Mouse (Mus musculus) myocyte (in vitro differentiated cells): Measurements from ENCODE around the gene P2ry6. TPM values are rescaled to one million over a fixed set of nuclear protein-coding genes. Genes with fewer than 3 reads are reported as not detected.

Experiments used
- H3K27me3 ChIP-seq: one replicate; pipeline ENCODE4 v1.6.1; 2011; ENCODE audit not compliant: control insufficient read depth, insufficient read depth, insufficient read length
- H3K36me3 ChIP-seq: one replicate; pipeline ENCODE4 v1.6.1; 2011; ENCODE audit not compliant: control insufficient read depth, insufficient read depth
- H3K4me2 ChIP-seq: one replicate; pipeline ENCODE4 v1.6.1; 2011; ENCODE audit warnings: low read depth, control low read depth
- H3K4me3 ChIP-seq: one replicate; pipeline ENCODE4 v1.5.1; 2011; ENCODE audit warnings: mild to moderate bottlenecking, control low read depth, moderate library complexity
- H3K79me2 ChIP-seq: one replicate; pipeline ENCODE4 v1.6.1; 2011; ENCODE audit not compliant: control insufficient read depth, insufficient read depth
- H3ac ChIP-seq: one replicate; pipeline ENCODE4 v1.6.1; 2011; ENCODE audit not compliant: control insufficient read depth, insufficient read length
- CEBPB ChIP-seq: IDR thresholded peaks from 2 replicates; pipeline ENCODE4 v1.6.1; 2011; ENCODE audit warnings: mild to moderate bottlenecking, moderate library complexity; ENCODE audit not compliant: poor library complexity, insufficient read depth, severe bottlenecking
- E2F4 ChIP-seq: IDR thresholded peaks from one replicate; pipeline ENCODE4 v1.6.1; 2011; ENCODE audit warnings: mild to moderate bottlenecking, control low read depth, moderate library complexity; ENCODE audit not compliant: insufficient read depth
- MAX ChIP-seq: IDR thresholded peaks from one replicate; pipeline ENCODE4 v1.6.1; 2011; ENCODE audit warnings: low read depth, mild to moderate bottlenecking, control low read depth
- MYOD1 ChIP-seq, 3 experiments: IDR thresholded peaks; one replicate each; pipeline ENCODE4 v1.6.1; 2011; ENCODE audit warnings: control low read depth in 2 of 3, low read depth in 2 of 3, mild to moderate bottlenecking in 2 of 3, moderate library complexity in 1 of 3; ENCODE audit not compliant: insufficient read length in 2 of 3, control insufficient read depth in 1 of 3
- MYOG ChIP-seq, 3 experiments: IDR thresholded peaks; one replicate each; pipeline ENCODE4 v1.6.1; 2011; ENCODE audit warnings: control low read depth in 2 of 3, low read depth in 2 of 3, mild to moderate bottlenecking in 2 of 3; ENCODE audit not compliant: insufficient read length in 2 of 3, control insufficient read depth in 1 of 3, insufficient read depth in 1 of 3
- POLR2A ChIP-seq: IDR thresholded peaks from one replicate; pipeline ENCODE4 v1.6.1; 2011; ENCODE audit warnings: low read depth, mild to moderate bottlenecking, control low read depth, moderate library complexity; ENCODE audit not compliant: insufficient read length
- POLR2AphosphoS2 ChIP-seq: IDR thresholded peaks from one replicate; pipeline ENCODE4 v1.6.1; 2011; ENCODE audit warnings: low read depth, control low read depth; ENCODE audit not compliant: insufficient read length
- REST ChIP-seq: IDR thresholded peaks from one replicate; pipeline ENCODE4 v1.6.1; 2011; ENCODE audit warnings: mild to moderate bottlenecking, control low read depth, moderate library complexity; ENCODE audit not compliant: insufficient read depth, insufficient read length
- SRF ChIP-seq: IDR thresholded peaks from one replicate; pipeline ENCODE4 v1.6.1; 2011; ENCODE audit warnings: low read depth; ENCODE audit not compliant: control insufficient read depth, insufficient read length
- TCF12 ChIP-seq: IDR thresholded peaks from one replicate; pipeline ENCODE4 v1.6.1; 2011; ENCODE audit warnings: mild to moderate bottlenecking, control low read depth; ENCODE audit not compliant: poor library complexity, insufficient read depth, severe bottlenecking
- TCF3 ChIP-seq: IDR thresholded peaks from one replicate; pipeline ENCODE4 v1.6.1; 2011; ENCODE audit warnings: low read depth, control low read depth; ENCODE audit not compliant: insufficient read length
- USF1 ChIP-seq: IDR thresholded peaks from one replicate; pipeline ENCODE4 v1.6.1; 2011; ENCODE audit warnings: low read depth, mild to moderate bottlenecking, control low read depth, moderate library complexity
- polyA plus RNA-seq: library from polyadenylated mRNA; unstranded; fragments of >200 nt; fragmentation: generic; extraction: Trizol; gene quantifications from one replicate; pipeline ENCODE4 v1.2.1, GENCODE M21; 2012; ENCODE audit warnings: missing spikeins

P2ry6 gene
- polyA plus RNA-seq, 1 experiment = 0.13 TPM

- Histone ChIP-seq H3K36me3 (no peaks in the 10 kb centered on the region), H3K27me3 (no peaks in the 10 kb centered on the region), H3K79me2 (no peaks in the 10 kb centered on the region), H3K4me3 (no peak overlapping the region), H3K4me2 (no peak overlapping the region), H3ac (no peak overlapping the region)
- no peak for TF ChIP-seq POLR2A
- TF ChIP-seq E2F4 = no peak
Measured at GRCm38 (mm10) chr7:100979175-100979574, 4.7 kb upstream of the P2ry6 start.

GRCm38 (mm10) chr7:100978171-100978570, 3.7 kb upstream of the P2ry6 start:
- Histone ChIP-seq H3K79me2 (no peaks in the 10 kb centered on the region), H3K4me2 (no peak overlapping the region), H3ac (no peak overlapping the region), H3K27me3 (no peaks in the 10 kb centered on the region), H3K4me3 (no peak overlapping the region), H3K36me3 (no peaks in the 10 kb centered on the region)
- no peak for TF ChIP-seq TCF12
- no peak for TF ChIP-seq SRF
- TF ChIP-seq REST = no peak

- no peak overlapping the region for H3ac ChIP-seq
- TF ChIP-seq REST (no peak), POLR2A (no peak), USF1 (no peak), TCF3 (no peak), SRF (no peak), POLR2AphosphoS2 (no peak), MYOG (IDR thresholded peaks at IDR 0.05; ENCODE audit: control insufficient read depth in 1 of 3, insufficient read depth in 1 of 3, insufficient read length in 2 of 3, low read depth in 2 of 3) (no peak), MYOD1 (IDR thresholded peaks at IDR 0.05; ENCODE audit: control insufficient read depth in 1 of 3, insufficient read length in 2 of 3, low read depth in 2 of 3) (no peak), TCF12 (no peak), CEBPB (no peak), E2F4 (no peak), MAX (no peak)
- H3K79me2 ChIP-seq = no peaks in the 10 kb centered on the region
- no peaks in the 10 kb centered on the region for H3K27me3 ChIP-seq
- H3K36me3 ChIP-seq = no peaks in the 10 kb centered on the region
- no peak overlapping the region for H3K4me2 ChIP-seq
- H3K4me3 ChIP-seq = no peak overlapping the region
Measured at GRCm38 (mm10) chr7:100972875-100973274, 1.6 kb downstream of the P2ry6 start.

- no peak overlapping the region for H3K4me2 ChIP-seq
- no peaks in the 10 kb centered on the region for H3K36me3 ChIP-seq
- TF ChIP-seq E2F4 = no peak
- no peak for TF ChIP-seq CEBPB
- TF ChIP-seq USF1 = no peak
- TF ChIP-seq POLR2AphosphoS2 = no peak
- TF ChIP-seq TCF12 = no peak
- no peak for TF ChIP-seq MAX
- TF ChIP-seq MYOG (IDR thresholded peaks at IDR 0.05; ENCODE audit: control insufficient read depth in 1 of 3, insufficient read depth in 1 of 3, insufficient read length in 2 of 3, low read depth in 2 of 3) = no peak
- TF ChIP-seq POLR2A = no peak
- TF ChIP-seq REST = no peak
- TF ChIP-seq TCF3 = no peak
- no peak for TF ChIP-seq MYOD1 (IDR thresholded peaks at IDR 0.05; ENCODE audit: control insufficient read depth in 1 of 3, insufficient read length in 2 of 3, low read depth in 2 of 3)
- TF ChIP-seq SRF = no peak
- no peak overlapping the region for H3K4me3 ChIP-seq
- H3ac ChIP-seq = no peak overlapping the region
- H3K27me3 ChIP-seq = no peaks in the 10 kb centered on the region
- H3K79me2 ChIP-seq = no peaks in the 10 kb centered on the region
Measured at GRCm38 (mm10) chr7:100968874-100969659, 5.4 kb downstream of the P2ry6 start.

- no peak overlapping the region for H3ac ChIP-seq
- no peak overlapping the region for H3K4me3 ChIP-seq
- H3K4me2 ChIP-seq = no peak overlapping the region
- no peaks in the 10 kb centered on the region for H3K27me3 ChIP-seq
- H3K36me3 ChIP-seq = no peaks in the 10 kb centered on the region
- TF ChIP-seq MYOG (IDR thresholded peaks at IDR 0.05; ENCODE audit: control insufficient read depth in 1 of 3, insufficient read depth in 1 of 3, insufficient read length in 2 of 3, low read depth in 2 of 3) (no peak), CEBPB (no peak), SRF (no peak), E2F4 (no peak), TCF12 (no peak), TCF3 (no peak), POLR2AphosphoS2 (no peak), REST (no peak), POLR2A (no peak), MAX (no peak), MYOD1 (IDR thresholded peaks at IDR 0.05; ENCODE audit: control insufficient read depth in 1 of 3, insufficient read length in 2 of 3, low read depth in 2 of 3) (no peak)
- H3K79me2 ChIP-seq = no peaks in the 10 kb centered on the region
Measured at GRCm38 (mm10) chr7:100968376-100968775, 6.1 kb downstream of the P2ry6 start.
